Mouse (Mus musculus): ENCODE results near the gene Gm28729.

DNA sequence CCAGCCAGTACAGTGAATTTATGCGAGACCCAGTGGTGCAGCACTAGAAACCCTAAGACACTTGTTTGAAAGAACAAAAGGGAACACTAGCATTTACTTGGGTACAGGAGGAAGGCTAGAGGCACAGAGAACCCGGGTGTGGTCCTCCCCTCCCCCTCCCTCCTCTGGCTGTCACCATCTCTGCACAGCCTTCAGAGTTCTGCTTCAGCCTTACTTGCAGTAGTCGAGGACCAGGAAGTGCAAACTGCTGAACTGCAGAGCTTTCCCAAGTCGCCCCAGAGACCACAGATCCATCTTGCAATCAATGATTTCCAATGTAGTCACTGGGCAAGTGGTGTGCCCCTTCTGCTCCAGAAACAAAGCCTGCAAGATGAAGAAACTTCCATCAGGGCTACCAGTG, 7.6 kb downstream of the Gm28729 start:
- TF ChIP-seq CTCF (conservative IDR thresholded peaks at IDR 0.05; ENCODE audit: low read length) (no peak), POU5F1 (IDR thresholded peaks at IDR 0.05; ENCODE audit: borderline replicate concordance, low read length) (no peak)
